Mouse (Mus musculus): ENCODE results near the gene Rtn4ip1. TPM values are rescaled to one million over a fixed set of nuclear protein-coding genes. Genes with fewer than 3 reads are reported as not detected.

Rtn4ip1 gene
- polyA plus RNA-seq, 1 experiment from 2014 or later: 26.7 TPM

Other genes starting within 250 kb of the Rtn4ip1 start
- 29.8 and 32.2 TPM in 2 replicates for gene Qrsl1, start 62 bp upstream of the Rtn4ip1 start, polyA plus RNA-seq (2016; fragmentation: Nextera tagmentation; extraction: Ambion mirVana)
- gene Crybg1, start 247.0 kb downstream of the Rtn4ip1 start, polyA plus RNA-seq (2016; fragmentation: Nextera tagmentation; extraction: Ambion mirVana): 0.38 and 0.68 TPM in 2 replicates